Mouse (Mus musculus) neural tube, embryonic 12.5 days (tissue): ENCODE results near the gene Pqlc2. TPM values are rescaled to one million over a fixed set of nuclear protein-coding genes. Genes with fewer than 3 reads are reported as not detected.

Experiments used
- microRNA-seq: library from miRNA; unstranded; fragments of <30 nt; microRNA quantifications from one replicate; pipeline ENCODE4, GENCODE M21; 2017
- polyA plus RNA-seq: library from polyadenylated mRNA; unstranded; fragments of >200 nt; fragmentation: Nextera tagmentation; extraction: Ambion mirVana; gene quantifications from 2 replicates; pipeline ENCODE4 v1.2.1, GENCODE M21; 2016

Gene Pqlc2
- polyA plus RNA-seq, 1 experiment from 2014 or later, result 12.7 TPM

Small RNA genes within 50 kb of the gene (microRNA-seq; reads per million reads assigned to microRNA genes)
- gene Gm24245, result 3.7 reads per million, percentile 10 among the genes with 10 or more reads in this experiment
- gene Gm25732, result 2.6 reads per million, percentile 6 among the genes with 10 or more reads in this experiment

Other genes starting within 250 kb of the Pqlc2 start
- 0.10 TPM in 1 of 2 replicates, not detected in the other for gene Htr6, start 235.1 kb downstream of the Pqlc2 start, polyA plus RNA-seq
- gene Nbl1, start 217.7 kb downstream of the Pqlc2 start, polyA plus RNA-seq, result 45.2 and 47.0 TPM in 2 replicates
- gene Minos1, start 179.6 kb downstream of the Pqlc2 start, polyA plus RNA-seq, result 430 and 438 TPM in 2 replicates
- 342 and 373 TPM in 2 replicates for gene Capzb, start 117.8 kb downstream of the Pqlc2 start, polyA plus RNA-seq
- gene Akr7a5, start within 50 bp of the Pqlc2 start, polyA plus RNA-seq, result 62.8 and 64.7 TPM in 2 replicates
- 97.8 and 104 TPM in 2 replicates for gene Mrto4, start 41.9 kb upstream of the Pqlc2 start, polyA plus RNA-seq
- 42.3 and 43.6 TPM in 2 replicates for gene Emc1, start 41.9 kb upstream of the Pqlc2 start, polyA plus RNA-seq
- 78.3 and 82.8 TPM in 2 replicates for gene Ubr4, start 41.9 kb upstream of the Pqlc2 start, polyA plus RNA-seq
- 7.3 and 7.9 TPM in 2 replicates for gene Iffo2, start 219.8 kb upstream of the Pqlc2 start, polyA plus RNA-seq